Comparison of ENCODE assay signal across 9 mouse cellular contexts in genomic region chr5:122400628-122401302, GRCm38 (mm10). TPM values are rescaled to one million over a fixed set of nuclear protein-coding genes. Genes with fewer than 3 reads are reported as not detected.
DNase-seq lines count a peak whose midpoint lies in the region; ATAC-seq and TF ChIP-seq lines count a peak whose summit lies in the region.
"Had no signal": no experiment of that assay in that cellular context is flagged by ENCODE, and none has a peak within 500 bp of the region (broad histone marks: within the 10 kb centered on the region; RNA-seq: fewer than 3 reads in every experiment).

No protein-coding gene starts in this region.

- no peak overlapping the region for H3K4me3 ChIP-seq in kidney, embryonic 16.5 days (ENCODE audit: low read length)
- H3K4me3 ChIP-seq in heart, postnatal 0 days (ENCODE audit: low read depth, low read length) = no peak overlapping the region
- no peak overlapping the region for H3K4me3 ChIP-seq in lung, embryonic 15.5 days
- H3K4me3 ChIP-seq in forebrain, embryonic 15.5 days = no peak overlapping the region

- no peak for TF ChIP-seq EP300 in heart, postnatal 0 days (IDR thresholded peaks at IDR 0.05; ENCODE audit: low read depth)

- 59% methylated on average over 18 of the region's 18 CpGs for WGBS in kidney, embryonic 16.5 days
- 35% methylated on average over 18 of the region's 18 CpGs for WGBS in heart, postnatal 0 days
- 54% methylated on average over 18 of the region's 18 CpGs for WGBS in lung, embryonic 15.5 days
- WGBS in forebrain, embryonic 15.5 days = 84% methylated on average over 18 of the region's 18 CpGs

- ATAC-seq in kidney, embryonic 16.5 days (ENCODE audit: low FRiP score, low TSS enrichment) = no peak
- ATAC-seq in heart, postnatal 0 days (ENCODE audit: insufficient read depth, low read depth) = peak; percentile 47
- peak; percentile 59; the same call in 1 of the 2 replicates for ATAC-seq in lung, embryonic 15.5 days (ENCODE audit: borderline replicate concordance, extremely low read depth, low FRiP score, low TSS enrichment)
- no peak for ATAC-seq in megakaryocyte-erythroid progenitor cell, adult 5-6 weeks (replicated peaks; ENCODE audit: low FRiP score, low TSS enrichment, poor library complexity, severe bottlenecking)
- no peak for ATAC-seq in inflammation-experienced regulatory T-cells, adult 6 months
- no peak for ATAC-seq in forebrain, embryonic 15.5 days (replicated peaks)

- H3K36me3 ChIP-seq in kidney, embryonic 16.5 days (ENCODE audit: insufficient read depth, low read length) = peaks cover 52% of the 10 kb centered on the region
- peaks cover 46% of the 10 kb centered on the region for H3K36me3 ChIP-seq in heart, postnatal 0 days (replicated peaks; ENCODE audit: control insufficient read depth, insufficient read depth, low read length)
- peaks cover 56% of the 10 kb centered on the region for H3K36me3 ChIP-seq in lung, embryonic 15.5 days
- peaks cover 65% of the 10 kb centered on the region for H3K36me3 ChIP-seq in forebrain, embryonic 15.5 days

- H3K27me3 ChIP-seq in kidney, embryonic 16.5 days (ENCODE audit: insufficient read depth, low read length) = no peaks in the 10 kb centered on the region
- H3K27me3 ChIP-seq in heart, postnatal 0 days (ENCODE audit: control insufficient read depth, insufficient read depth, low read length) = no peaks in the 10 kb centered on the region
- no peaks in the 10 kb centered on the region for H3K27me3 ChIP-seq in lung, embryonic 15.5 days
- no peaks in the 10 kb centered on the region for H3K27me3 ChIP-seq in forebrain, embryonic 15.5 days
- H3K27me3 ChIP-seq: CH12.LX had no signal

- H3K4me2 ChIP-seq in kidney, embryonic 16.5 days (replicated peaks; ENCODE audit: low read depth, low read length) = no peak overlapping the region
- peak overlapping the region; percentile 20; the same call in 1 of the 2 replicates for H3K4me2 ChIP-seq in heart, postnatal 0 days (ENCODE audit: low read depth, low read length)
- no peak overlapping the region for H3K4me2 ChIP-seq in lung, embryonic 15.5 days
- no peak overlapping the region for H3K4me2 ChIP-seq in forebrain, embryonic 15.5 days (replicated peaks)

- no peaks in the 10 kb centered on the region for H3K9me3 ChIP-seq in kidney, embryonic 16.5 days (ENCODE audit: low read length)
- H3K9me3 ChIP-seq in heart, postnatal 0 days (replicated peaks; ENCODE audit: control insufficient read depth, low read length) = no peaks in the 10 kb centered on the region
- H3K9me3 ChIP-seq in lung, embryonic 15.5 days = no peaks in the 10 kb centered on the region
- no peaks in the 10 kb centered on the region for H3K9me3 ChIP-seq in forebrain, embryonic 15.5 days

- H3K9ac ChIP-seq in kidney, embryonic 16.5 days (replicated peaks; ENCODE audit: low read length) = no peak overlapping the region
- no peak overlapping the region for H3K9ac ChIP-seq in heart, postnatal 0 days (replicated peaks; ENCODE audit: low read depth, low read length)
- H3K9ac ChIP-seq in lung, embryonic 15.5 days = no peak overlapping the region
- no peak overlapping the region for H3K9ac ChIP-seq in forebrain, embryonic 15.5 days (replicated peaks)

- H3K27ac ChIP-seq in kidney, embryonic 16.5 days (ENCODE audit: low read length) = no peak overlapping the region
- peak overlapping the region; percentile 52 for H3K27ac ChIP-seq in heart, postnatal 0 days (ENCODE audit: low read depth)
- no peak overlapping the region for H3K27ac ChIP-seq in lung, embryonic 15.5 days
- H3K27ac ChIP-seq in forebrain, embryonic 15.5 days (replicated peaks) = no peak overlapping the region

- DNase-seq in kidney, adult 11 months = peak; percentile 78
- DNase-seq in adrenal gland, adult 2 months = peak; percentile 92
- DNase-seq in heart, postnatal 0 days (ENCODE audit: low spot score) = peak; percentile 48

- TF ChIP-seq CTCF in heart, postnatal 0 days (IDR thresholded peaks at IDR 0.05; ENCODE audit: low read depth) = no peak

- no peaks in the 10 kb centered on the region for H3K4me1 ChIP-seq in kidney, embryonic 16.5 days (ENCODE audit: insufficient read depth, low read length)
- H3K4me1 ChIP-seq in heart, postnatal 0 days (ENCODE audit: control insufficient read depth, insufficient read depth) = peaks cover 31% of the 10 kb centered on the region
- H3K4me1 ChIP-seq in lung, embryonic 15.5 days = peaks cover 14% of the 10 kb centered on the region; the same call in 1 of the 2 replicates
- H3K4me1 ChIP-seq in forebrain, embryonic 15.5 days = peaks cover 3% of the 10 kb centered on the region

RNA-seq across cellular contexts. Expression of gene Arpc3, which starts 9.1 kb away (rescaled TPM):
- polyA plus RNA-seq in kidney, embryonic 16.5 days (2015; fragmentation: Nextera tagmentation; extraction: Ambion mirVana) = 140 and 154 TPM in 2 replicates
- total RNA-seq in adrenal gland, adult 2 months (2021) = 100 to 1,000 TPM; 250 to 287 TPM
- 103 and 112 TPM in 2 replicates for polyA plus RNA-seq in adrenal gland, adult 2 months (2012; rRNA removed)
- total RNA-seq in heart, postnatal 0 days (2014; rRNA removed; ENCODE audit: low replicate concordance) = 157 and 179 TPM in 2 replicates
- polyA plus RNA-seq in heart, postnatal 0 days (2015; fragmentation: Nextera tagmentation; extraction: Ambion mirVana) = 97.2 and 106 TPM in 2 replicates
- 152 and 160 TPM in 2 replicates for polyA plus RNA-seq in lung, embryonic 15.5 days (2015; fragmentation: Nextera tagmentation; extraction: Ambion mirVana)
- 195 and 370 TPM in 2 replicates for total RNA-seq in megakaryocyte-erythroid progenitor cell, adult 5-6 weeks (2014; fragmentation: Nextera tagmentation)
- 859 and 924 TPM in 2 replicates for total RNA-seq in megakaryocyte-erythroid progenitor cell, adult 5-6 weeks (2017)
- polyA plus RNA-seq in inflammation-experienced regulatory T-cells, adult 6 months (2017; shearing (Covaris generic)) = 100 to 1,000 TPM; 331 to 710 (median 523) TPM
- polyA plus RNA-seq in forebrain, embryonic 15.5 days (2015; fragmentation: Nextera tagmentation; extraction: Ambion mirVana) = 165 and 193 TPM in 2 replicates

RNA-seq across cellular contexts. Expression of gene Anapc7, which starts 20.7 kb away (rescaled TPM):
- 56.5 and 56.8 TPM in 2 replicates for polyA plus RNA-seq in kidney, embryonic 16.5 days (2015; fragmentation: Nextera tagmentation; extraction: Ambion mirVana)
- total RNA-seq in adrenal gland, adult 2 months (2021) = 10 to 100 TPM; 42.0 to 46.8 TPM
- polyA plus RNA-seq in adrenal gland, adult 2 months (2012; rRNA removed) = 41.5 and 42.8 TPM in 2 replicates
- total RNA-seq in heart, postnatal 0 days (2014; rRNA removed; ENCODE audit: low replicate concordance) = 30.1 and 38.9 TPM in 2 replicates
- polyA plus RNA-seq in heart, postnatal 0 days (2015; fragmentation: Nextera tagmentation; extraction: Ambion mirVana) = 33.1 and 36.9 TPM in 2 replicates
- 43.9 and 46.2 TPM in 2 replicates for polyA plus RNA-seq in lung, embryonic 15.5 days (2015; fragmentation: Nextera tagmentation; extraction: Ambion mirVana)
- total RNA-seq in megakaryocyte-erythroid progenitor cell, adult 5-6 weeks (2014; fragmentation: Nextera tagmentation) = 27.5 and 42.7 TPM in 2 replicates
- total RNA-seq in megakaryocyte-erythroid progenitor cell, adult 5-6 weeks (2017) = 24.3 and 35.3 TPM in 2 replicates
- polyA plus RNA-seq in inflammation-experienced regulatory T-cells, adult 6 months (2017; shearing (Covaris generic)) = 10 to 100 TPM; 12.5 to 18.2 (median 16.3) TPM
- 53.3 and 54.2 TPM in 2 replicates for polyA plus RNA-seq in forebrain, embryonic 15.5 days (2015; fragmentation: Nextera tagmentation; extraction: Ambion mirVana)

RNA-seq across cellular contexts. Expression of gene Fam216a, which starts 28.6 kb away (rescaled TPM):
- polyA plus RNA-seq in kidney, embryonic 16.5 days (2015; fragmentation: Nextera tagmentation; extraction: Ambion mirVana) = 60.1 and 66.0 TPM in 2 replicates
- 10 to 100 TPM; 24.2 to 38.5 TPM for total RNA-seq in adrenal gland, adult 2 months (2021)
- 24.7 and 27.4 TPM in 2 replicates for polyA plus RNA-seq in adrenal gland, adult 2 months (2012; rRNA removed)
- total RNA-seq in heart, postnatal 0 days (2014; rRNA removed; ENCODE audit: low replicate concordance) = 21.8 and 40.7 TPM in 2 replicates
- 30.5 and 31.8 TPM in 2 replicates for polyA plus RNA-seq in heart, postnatal 0 days (2015; fragmentation: Nextera tagmentation; extraction: Ambion mirVana)
- 72.4 and 74.9 TPM in 2 replicates for polyA plus RNA-seq in lung, embryonic 15.5 days (2015; fragmentation: Nextera tagmentation; extraction: Ambion mirVana)
- 33.8 and 37.3 TPM in 2 replicates for total RNA-seq in megakaryocyte-erythroid progenitor cell, adult 5-6 weeks (2014; fragmentation: Nextera tagmentation)
- 61.3 and 67.8 TPM in 2 replicates for total RNA-seq in megakaryocyte-erythroid progenitor cell, adult 5-6 weeks (2017)
- 1 to 10 TPM; 7.3 to 9.4 (median 7.9) TPM for polyA plus RNA-seq in inflammation-experienced regulatory T-cells, adult 6 months (2017; shearing (Covaris generic))
- polyA plus RNA-seq in forebrain, embryonic 15.5 days (2015; fragmentation: Nextera tagmentation; extraction: Ambion mirVana) = 133 and 135 TPM in 2 replicates

RNA-seq across cellular contexts. Expression of gene Gpn3, which starts 29.1 kb away (rescaled TPM):
- 72.8 and 78.0 TPM in 2 replicates for polyA plus RNA-seq in kidney, embryonic 16.5 days (2015; fragmentation: Nextera tagmentation; extraction: Ambion mirVana)
- 10 to 100 TPM; 24.6 to 32.6 TPM for total RNA-seq in adrenal gland, adult 2 months (2021)
- polyA plus RNA-seq in adrenal gland, adult 2 months (2012; rRNA removed) = 48.0 and 62.7 TPM in 2 replicates
- 28.5 and 50.9 TPM in 2 replicates for total RNA-seq in heart, postnatal 0 days (2014; rRNA removed; ENCODE audit: low replicate concordance)
- polyA plus RNA-seq in heart, postnatal 0 days (2015; fragmentation: Nextera tagmentation; extraction: Ambion mirVana) = 42.9 and 48.7 TPM in 2 replicates
- 70.5 and 70.7 TPM in 2 replicates for polyA plus RNA-seq in lung, embryonic 15.5 days (2015; fragmentation: Nextera tagmentation; extraction: Ambion mirVana)
- total RNA-seq in megakaryocyte-erythroid progenitor cell, adult 5-6 weeks (2014; fragmentation: Nextera tagmentation) = 61.2 and 93.3 TPM in 2 replicates
- 61.5 and 75.8 TPM in 2 replicates for total RNA-seq in megakaryocyte-erythroid progenitor cell, adult 5-6 weeks (2017)
- polyA plus RNA-seq in inflammation-experienced regulatory T-cells, adult 6 months (2017; shearing (Covaris generic)) = 10 to 100 TPM; 42.4 to 69.7 (median 60.2) TPM
- polyA plus RNA-seq in forebrain, embryonic 15.5 days (2015; fragmentation: Nextera tagmentation; extraction: Ambion mirVana) = 47.7 and 52.4 TPM in 2 replicates

RNA-seq across cellular contexts. Expression of gene Vps29, which starts 46.6 kb away (rescaled TPM):
- 220 and 234 TPM in 2 replicates for polyA plus RNA-seq in kidney, embryonic 16.5 days (2015; fragmentation: Nextera tagmentation; extraction: Ambion mirVana)
- 100 to 1,000 TPM; 128 to 165 TPM for total RNA-seq in adrenal gland, adult 2 months (2021)
- polyA plus RNA-seq in adrenal gland, adult 2 months (2012; rRNA removed) = 13.1 and 18.5 TPM in 2 replicates
- total RNA-seq in heart, postnatal 0 days (2014; rRNA removed; ENCODE audit: low replicate concordance) = 84.0 and 92.5 TPM in 2 replicates
- polyA plus RNA-seq in heart, postnatal 0 days (2015; fragmentation: Nextera tagmentation; extraction: Ambion mirVana) = 184 and 206 TPM in 2 replicates
- 211 and 224 TPM in 2 replicates for polyA plus RNA-seq in lung, embryonic 15.5 days (2015; fragmentation: Nextera tagmentation; extraction: Ambion mirVana)
- total RNA-seq in megakaryocyte-erythroid progenitor cell, adult 5-6 weeks (2014; fragmentation: Nextera tagmentation) = 86.2 and 88.4 TPM in 2 replicates
- 45.5 and 93.0 TPM in 2 replicates for total RNA-seq in megakaryocyte-erythroid progenitor cell, adult 5-6 weeks (2017)
- polyA plus RNA-seq in inflammation-experienced regulatory T-cells, adult 6 months (2017; shearing (Covaris generic)) = 100 to 1,000 TPM; 206 to 295 (median 210) TPM
- polyA plus RNA-seq in forebrain, embryonic 15.5 days (2015; fragmentation: Nextera tagmentation; extraction: Ambion mirVana) = 252 and 266 TPM in 2 replicates

Comparison
In these comparisons a context has a peak if more than half of its experiments do, and no peak if none do; other contexts are left out.
1. ATAC-seq: peak in heart, postnatal 0 days (single experiment) and lung, embryonic 15.5 days (single experiment); none in kidney, embryonic 16.5 days (single experiment), megakaryocyte-erythroid progenitor cell, adult 5-6 weeks (single experiment), inflammation-experienced regulatory T-cells, adult 6 months (single experiment) and forebrain, embryonic 15.5 days (single experiment).
2. Peak in every context shown above with its lines, with median percentiles within 50 percentile points of each other: DNase-seq.